Comparison of ENCODE assay signal across 7 mouse cellular contexts in genomic region chr12:86905203-86905602, GRCm38 (mm10). TPM values are rescaled to one million over a fixed set of nuclear protein-coding genes. Genes with fewer than 3 reads are reported as not detected.
DNase-seq lines count a peak whose midpoint lies in the region; TF ChIP-seq lines count a peak whose summit lies in the region.

No protein-coding gene starts in this region.

- peak overlapping the region; percentile 62 for H3K9ac ChIP-seq in MEL (ENCODE audit: control insufficient read depth, low read depth, low read length, poor library complexity, severe bottlenecking)

- peak; percentile 41 for TF ChIP-seq RAD21 in MEL (IDR thresholded peaks at IDR 0.05; ENCODE audit: low read depth, low read length)

- intact Hi-C loops in heart, postnatal 10 days (cut with DNase I) = no loop called here

- TF ChIP-seq POLR2A in MEL (IDR thresholded peaks at IDR 0.05; ENCODE audit: control insufficient read depth in 1 of 2, insufficient read depth in 1 of 2, low read depth in 1 of 2, low read length in 2 of 2, poor library complexity in 1 of 2) = no peak

- peak; percentile 87 for TF ChIP-seq CTCF in layer of hippocampus, adult 2 months (conservative IDR thresholded peaks at IDR 0.05)
- peak; percentile 68 to 89 (median 83) for TF ChIP-seq CTCF in MEL (IDR thresholded peaks at IDR 0.05 in 2 of 3, conservative IDR thresholded peaks at IDR 0.05 in 1 of 3; ENCODE audit: control insufficient read depth in 1 of 3, insufficient read depth in 1 of 3, low read depth in 2 of 3, low read length in 3 of 3, poor library complexity in 1 of 3, severe bottlenecking in 1 of 3)

- TF ChIP-seq EP300 in MEL (IDR thresholded peaks at IDR 0.05; ENCODE audit: low read depth in 1 of 2, low read length in 2 of 2) = no peak

- H3K36me3 ChIP-seq in MEL (ENCODE audit: control insufficient read depth in 1 of 2, insufficient read depth in 2 of 2, low read length in 2 of 2) = peaks cover 0 to 14% of the 10 kb centered on the region in 2 experiments; a peak in 2 of 4 replicates

- no peaks in the 10 kb centered on the region; the same call in 1 of the 2 replicates for H3K79me2 ChIP-seq in MEL (ENCODE audit: control insufficient read depth, insufficient read depth, low read length, poor library complexity)

- H3K27me3 ChIP-seq in MEL (ENCODE audit: control insufficient read depth in 1 of 2, insufficient read depth in 2 of 2, low read length in 2 of 2) = no peaks in the 10 kb centered on the region

- no peaks in the 10 kb centered on the region for H3K9me3 ChIP-seq in MEL (replicated peaks; ENCODE audit: insufficient read depth, low read length)

- peaks cover 0 to 17% of the 10 kb centered on the region in 2 experiments; a peak in 3 of 4 replicates for H3K4me1 ChIP-seq in MEL (ENCODE audit: control insufficient read depth in 1 of 2, insufficient read depth in 2 of 2, low read length in 2 of 2)

- no peak overlapping the region for H3K4me3 ChIP-seq in layer of hippocampus, adult 2 months
- peak overlapping the region; percentile 22 to 37 for H3K4me3 ChIP-seq in MEL (ENCODE audit: control insufficient read depth in 1 of 2, insufficient read depth in 1 of 2, low read depth in 2 of 2, low read length in 2 of 2)

- H3K27ac ChIP-seq in layer of hippocampus, adult 2 months = no peak overlapping the region
- peak overlapping the region; percentile 55 for H3K27ac ChIP-seq in MEL (ENCODE audit: control insufficient read depth, low read depth, low read length)

- no peak for DNase-seq in layer of hippocampus, adult 2 months (ENCODE audit: low spot score in 2 of 2)
- no peak for DNase-seq in layer of hippocampus, postnatal 25 days (ENCODE audit: extremely low spot score in 1 of 2, low spot score in 1 of 2)
- peak; percentile 71 for DNase-seq in MEL (ENCODE audit: low read depth, low spot score)
- DNase-seq in cerebellum, adult 8-10 months = peak; percentile 59
- DNase-seq in heart, postnatal 10 days = peak; percentile 73 to 78
- peak; percentile 86 for DNase-seq in lung, postnatal 10 days
- peak; percentile 37 to 50 for DNase-seq in thymus, postnatal 36 days

TF ChIP-seq in MEL, 35 proteins besides CTCF, POLR2A, EP300 and RAD21:
- peak; percentile 69 for TF ChIP-seq SMC3 (IDR thresholded peaks at IDR 0.05; ENCODE audit: low read depth, low read length)
- 0 out of 2 replicates have a peak, but pooled peaks have one; percentile 23 for TF ChIP-seq ZC3H11A (IDR thresholded peaks at IDR 0.05; ENCODE audit: low read depth, low read length)
- TF ChIP-seq JUND (IDR thresholded peaks at IDR 0.05; ENCODE audit: low read depth, low read length) = no peak

RNA-seq across cellular contexts. Expression of gene Irf2bpl, which starts 20.6 kb away (rescaled TPM):
- 10 to 100 TPM; 69.8 to 70.2 TPM for total RNA-seq in layer of hippocampus, adult 2 months (2021)
- 10 to 100 TPM; 68.0 to 70.8 TPM for total RNA-seq in layer of hippocampus, postnatal 25 days (2021)
- total RNA-seq in MEL (2012; rRNA removed) = 6.9 and 8.2 TPM in 2 replicates
- polyA plus RNA-seq in MEL (2012; ENCODE audit: insufficient read depth in 1 of 2, insufficient read length in 2 of 2, low read depth in 1 of 2, low replicate concordance in 2 of 2, missing spikeins in 1 of 2) = 1 to 10 TPM in 1 of 2 experiments, not detected in 1; 8.0 TPM
- total RNA-seq in heart, postnatal 10 days (2021) = 10 to 100 TPM; 60.3 to 67.5 TPM

RNA-seq across cellular contexts. Expression of gene Cipc, which starts 41.6 kb away (rescaled TPM):
- 10 to 100 TPM; 73.4 to 83.6 TPM for total RNA-seq in layer of hippocampus, adult 2 months (2021)
- 10 to 100 TPM; 62.0 to 74.2 TPM for total RNA-seq in layer of hippocampus, postnatal 25 days (2021)
- total RNA-seq in MEL (2012; rRNA removed) = 22.5 and 24.8 TPM in 2 replicates
- 10 to 100 TPM; 27.5 to 98.1 TPM for polyA plus RNA-seq in MEL (2012; ENCODE audit: insufficient read depth in 1 of 2, insufficient read length in 2 of 2, low read depth in 1 of 2, low replicate concordance in 2 of 2, missing spikeins in 1 of 2)
- total RNA-seq in heart, postnatal 10 days (2021) = 10 to 100 TPM; 36.5 to 45.1 TPM

Comparison
In these comparisons a context has a peak if more than half of its experiments do, and no peak if none do; other contexts are left out.
1. DNase-seq: peak in MEL (single experiment), cerebellum, adult 8-10 months (single experiment), heart, postnatal 10 days (2 of 2), lung, postnatal 10 days (single experiment) and thymus, postnatal 36 days (2 of 2); none in layer of hippocampus, adult 2 months (0 of 2) and layer of hippocampus, postnatal 25 days (0 of 2).